Mouse (Mus musculus): ENCODE results near the gene Arid1a.
A peak's percentile ranks its signal among the peaks of the same experiment; 100 is the strongest.

The Arid1a gene

GRCm38 (mm10) chr4:133730122-133730521 is 26.4 kb downstream of the Arid1a start:
- DNase-seq (ENCODE audit: low read depth), result no peak

- DNase-seq (ENCODE audit: low read depth), result peak; percentile 87
Measured at GRCm38 (mm10) chr4:133729541-133730093, 27.0 kb downstream of the Arid1a start.

- DNase-seq (ENCODE audit: low read depth), result no peak
Measured at GRCm38 (mm10) chr4:133729007-133729406, 27.6 kb downstream of the Arid1a start.

- peak; percentile 67 for DNase-seq (ENCODE audit: low read depth)
Measured at GRCm38 (mm10) chr4:133728256-133728655, 28.3 kb downstream of the Arid1a start.

- DNase-seq (ENCODE audit: low read depth), result peak; percentile 67
Measured at GRCm38 (mm10) chr4:133725706-133726105, 30.9 kb downstream of the Arid1a start.

GRCm38 (mm10) chr4:133719791-133720190 is 36.8 kb downstream of the Arid1a start:
- DNase-seq (ENCODE audit: low read depth), result no peak

- DNase-seq (ENCODE audit: low read depth), result peak; percentile 34
Measured at GRCm38 (mm10) chr4:133712755-133713154, 43.8 kb downstream of the Arid1a start.

- peak; percentile 52 for DNase-seq (ENCODE audit: low read depth)
Measured at GRCm38 (mm10) chr4:133711307-133712076, 45.1 kb downstream of the Arid1a start.

- peak; percentile 26 for DNase-seq (ENCODE audit: low read depth)
Measured at GRCm38 (mm10) chr4:133709395-133709794, 47.2 kb downstream of the Arid1a start.

- peak; percentile 51 for DNase-seq (ENCODE audit: low read depth)
Measured at GRCm38 (mm10) chr4:133707464-133707863, 49.1 kb downstream of the Arid1a start.

GRCm38 (mm10) chr4:133706956-133707355 is 49.6 kb downstream of the Arid1a start:
- peak; percentile 89 for DNase-seq (ENCODE audit: low read depth)

GRCm38 (mm10) chr4:133705062-133705461 is 51.5 kb downstream of the Arid1a start:
- no peak for DNase-seq (ENCODE audit: low read depth)

- DNase-seq (ENCODE audit: low read depth), result no peak
Measured at GRCm38 (mm10) chr4:133700905-133701368, 55.6 kb downstream of the Arid1a start.

GRCm38 (mm10) chr4:133695363-133695762 is 61.2 kb downstream of the Arid1a start:
- DNase-seq (ENCODE audit: low read depth), result no peak

- no peak for DNase-seq (ENCODE audit: low read depth)
Measured at GRCm38 (mm10) chr4:133690252-133690651, 66.3 kb downstream of the Arid1a start.

- DNase-seq (ENCODE audit: low read depth), result peak; percentile 69
Measured at GRCm38 (mm10) chr4:133688417-133689067, 68.0 kb downstream of the Arid1a start.

GRCm38 (mm10) chr4:133687126-133687525 is 69.4 kb downstream of the Arid1a start:
- no peak for DNase-seq (ENCODE audit: low read depth)

- no peak for DNase-seq (ENCODE audit: low read depth)
Measured at GRCm38 (mm10) chr4:133686512-133686911, 70.1 kb downstream of the Arid1a start.

- DNase-seq (ENCODE audit: low read depth), result no peak
Measured at GRCm38 (mm10) chr4:133680206-133680786, 76.3 kb downstream of the Arid1a start.

- DNase-seq (ENCODE audit: low read depth), result no peak
Measured at GRCm38 (mm10) chr4:133679629-133680028, 76.9 kb downstream of the Arid1a start.

- peak; percentile 79 for DNase-seq (ENCODE audit: low read depth)
Measured at GRCm38 (mm10) chr4:133677266-133677665, 79.3 kb downstream of the Arid1a start.

- DNase-seq (ENCODE audit: low read depth), result no peak
Measured at GRCm38 (mm10) chr4:133676189-133676588, 80.4 kb downstream of the Arid1a start.

- no peak for DNase-seq (ENCODE audit: low read depth)
Measured at GRCm38 (mm10) chr4:133675594-133676016, 81.0 kb downstream of the Arid1a start.

All from induced T-regulatory cell, adult 2 months (primary cell).